8 mouse cellular contexts compared by ENCODE assay signal in the genomic region with DNA sequence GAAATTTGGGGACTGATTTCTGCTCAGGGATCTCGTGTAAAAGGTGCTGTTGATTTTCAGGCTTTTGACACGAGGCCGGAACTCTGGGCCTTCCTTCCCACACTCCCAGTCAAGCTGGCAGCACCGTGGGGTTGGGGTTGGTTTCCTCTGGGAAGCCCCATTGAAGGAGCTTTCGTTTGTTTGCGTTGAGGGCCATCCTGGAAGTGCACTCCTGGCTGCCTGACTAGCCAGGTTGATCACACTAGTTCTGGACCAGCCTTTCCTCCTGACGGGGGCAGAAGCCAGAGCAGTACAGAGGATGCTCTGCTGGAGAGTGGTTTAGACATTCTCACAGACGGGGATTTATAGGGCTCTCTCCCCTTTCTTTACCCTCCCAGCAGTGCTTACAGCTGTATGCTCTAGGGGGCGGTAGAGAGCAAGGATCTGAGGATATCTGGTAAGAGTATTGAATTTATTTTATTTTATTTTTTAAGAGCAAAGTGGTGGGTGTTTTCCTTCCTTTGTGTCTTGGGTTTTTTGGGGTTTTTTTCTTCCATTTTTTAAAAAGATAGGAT.
DNase-seq lines count a peak whose midpoint lies in the region; ATAC-seq and TF ChIP-seq lines count a peak whose summit lies in the region.

No protein-coding gene starts in this region.

- H3K27ac ChIP-seq in kidney, adult 2 months (ENCODE audit: insufficient read depth, low read depth, low read length) = no peak overlapping the region

- peak; percentile 67 for TF ChIP-seq CTCF in kidney, adult 2 months (conservative IDR thresholded peaks at IDR 0.05; ENCODE audit: insufficient read depth, insufficient read length, low read depth, low read length)

- H3K4me1 ChIP-seq in kidney, adult 2 months (ENCODE audit: control insufficient read depth, insufficient read depth, low read length) = 0 out of 2 replicates have a peak, but pooled peaks cover 3% of the 10 kb centered on the region

- H3K4me3 ChIP-seq in kidney, adult 2 months (ENCODE audit: insufficient read depth, low read depth, low read length) = no peak overlapping the region

- no peaks in the 10 kb centered on the region for H3K36me3 ChIP-seq in kidney, adult 2 months (ENCODE audit: control insufficient read depth, insufficient read depth, low read length)

- no peak for TF ChIP-seq POLR2A in kidney, adult 2 months (IDR thresholded peaks at IDR 0.05; ENCODE audit: low read depth, low read length)

- no peaks in the 10 kb centered on the region for H3K27me3 ChIP-seq in kidney, adult 2 months (replicated peaks; ENCODE audit: control insufficient read depth, insufficient read depth, low read length)

- DNase-seq in cerebellum, adult 11-12 months = no peak
- peak; percentile 74 for DNase-seq in B cell, adult 2 months
- DNase-seq in brain, adult 2 months (ENCODE audit: low read depth, low spot score) = peak; percentile 77
- peak; percentile 54 for DNase-seq in gastrocnemius, postnatal 10 days
- peak; percentile 57 for DNase-seq in kidney, adult 2 months
- peak; percentile 46 to 61 for DNase-seq in lung, adult 18-20 months
- DNase-seq in right cerebral cortex, postnatal 4 days = peak; percentile 28

- ATAC-seq in cerebellum, adult (ENCODE audit: insufficient number of reproducible peaks, low FRiP score, low TSS enrichment) = peak; percentile 63

- WGBS in kidney, adult 2 months = 24% methylated on average over 9 of the region's 9 CpGs
